Mouse (Mus musculus) splenic B cell, adult 2 months (primary cell): ENCODE results near the gene Sema5b.

ENCODE experiments used
- DNase-seq: peaks from one replicate; pipeline ENCODE4 v3.0.0-alpha.2; 2011; ENCODE audit warnings: low read depth, low spot score
- H3K27me3 ChIP-seq: 2 replicates; pipeline ENCODE4 v1.6.1; 2012; ENCODE audit warnings: mild to moderate bottlenecking, low read length, moderate library complexity, mixed read lengths; ENCODE audit not compliant: control insufficient read depth, poor library complexity, insufficient read depth, severe bottlenecking
- H3K36me3 ChIP-seq: 2 replicates; pipeline ENCODE4 v1.6.1; 2012; ENCODE audit warnings: mild to moderate bottlenecking, low read length, moderate library complexity, mixed read lengths; ENCODE audit not compliant: control insufficient read depth, poor library complexity, insufficient read depth, severe bottlenecking

Gene Sema5b

GRCm38 (mm10) chr16:35541117-35541641 lies at the start of gene Sema5b:
Gene Sema5b, plus strand, starts transcription at chr16:35541145.
- DNase-seq, result no peak
- H3K27me3 ChIP-seq, result no peaks in the 10 kb centered on the region; the same call in 1 of the 2 replicates
- H3K36me3 ChIP-seq, result no peaks in the 10 kb centered on the region

- no peak for DNase-seq
- Histone ChIP-seq H3K27me3 (no peaks in the 10 kb centered on the region), H3K36me3 (no peaks in the 10 kb centered on the region)
These were observed 40.6 kb upstream of the Sema5b start for GRCm38 (mm10) chr16:35500342-35500741.

GRCm38 (mm10) chr16:35501106-35501760 lies 39.7 kb upstream of the Sema5b start:
- Histone ChIP-seq H3K27me3 (no peaks in the 10 kb centered on the region), H3K36me3 (no peaks in the 10 kb centered on the region)
- DNase-seq, result no peak

GRCm38 (mm10) chr16:35502456-35502855 lies 38.5 kb upstream of the Sema5b start:
- no peaks in the 10 kb centered on the region for H3K27me3 ChIP-seq
- DNase-seq, result no peak

GRCm38 (mm10) chr16:35504266-35504665 lies 36.7 kb upstream of the Sema5b start:
- no peak for DNase-seq
- no peaks in the 10 kb centered on the region for H3K27me3 ChIP-seq

More at GRCm38 (mm10) chr16:35502456-35502855, 38.5 kb upstream of the Sema5b start:
- H3K36me3 ChIP-seq, result no peaks in the 10 kb centered on the region

GRCm38 (mm10) chr16:35505786-35506185 lies 35.2 kb upstream of the Sema5b start:
- no peak for DNase-seq
- H3K36me3 ChIP-seq, result no peaks in the 10 kb centered on the region
- H3K27me3 ChIP-seq, result no peaks in the 10 kb centered on the region

More at GRCm38 (mm10) chr16:35504266-35504665, 36.7 kb upstream of the Sema5b start:
- H3K36me3 ChIP-seq, result no peaks in the 10 kb centered on the region

GRCm38 (mm10) chr16:35508581-35508980 lies 32.4 kb upstream of the Sema5b start:
- Histone ChIP-seq H3K27me3 (no peaks in the 10 kb centered on the region), H3K36me3 (no peaks in the 10 kb centered on the region)
- no peak for DNase-seq

- H3K36me3 ChIP-seq, result no peaks in the 10 kb centered on the region
- H3K27me3 ChIP-seq, result no peaks in the 10 kb centered on the region
- no peak for DNase-seq
These were observed 31.4 kb upstream of the Sema5b start for GRCm38 (mm10) chr16:35509331-35510070.

- DNase-seq, result no peak
These were observed 24.9 kb upstream of the Sema5b start for GRCm38 (mm10) chr16:35515977-35516612.

GRCm38 (mm10) chr16:35517976-35518951 lies 22.7 kb upstream of the Sema5b start:
- no peak for DNase-seq
- H3K36me3 ChIP-seq, result no peaks in the 10 kb centered on the region
- no peaks in the 10 kb centered on the region for H3K27me3 ChIP-seq

More at GRCm38 (mm10) chr16:35515977-35516612, 24.9 kb upstream of the Sema5b start:
- no peaks in the 10 kb centered on the region for H3K36me3 ChIP-seq
- no peaks in the 10 kb centered on the region for H3K27me3 ChIP-seq

GRCm38 (mm10) chr16:35519245-35519644 lies 21.7 kb upstream of the Sema5b start:
- DNase-seq, result no peak
- Histone ChIP-seq H3K36me3 (no peaks in the 10 kb centered on the region), H3K27me3 (no peaks in the 10 kb centered on the region)

GRCm38 (mm10) chr16:35524200-35524599 lies 16.7 kb upstream of the Sema5b start:
- H3K36me3 ChIP-seq, result no peaks in the 10 kb centered on the region
- DNase-seq, result no peak
- no peaks in the 10 kb centered on the region for H3K27me3 ChIP-seq

- DNase-seq, result no peak
- H3K36me3 ChIP-seq, result no peaks in the 10 kb centered on the region
- H3K27me3 ChIP-seq, result no peaks in the 10 kb centered on the region
These were observed 6.3 kb upstream of the Sema5b start for GRCm38 (mm10) chr16:35534630-35535029.

- Histone ChIP-seq H3K27me3 (no peaks in the 10 kb centered on the region; the same call in 1 of the 2 replicates), H3K36me3 (no peaks in the 10 kb centered on the region)
- DNase-seq, result no peak
These were observed 3.3 kb upstream of the Sema5b start for GRCm38 (mm10) chr16:35537651-35538050.
